Mouse (Mus musculus): ENCODE results near the gene Cct4. TPM values are rescaled to one million over a fixed set of nuclear protein-coding genes. Genes with fewer than 3 reads are reported as not detected.

The Cct4 gene
- polyA plus RNA-seq, 1 experiment: not detected

DNA sequence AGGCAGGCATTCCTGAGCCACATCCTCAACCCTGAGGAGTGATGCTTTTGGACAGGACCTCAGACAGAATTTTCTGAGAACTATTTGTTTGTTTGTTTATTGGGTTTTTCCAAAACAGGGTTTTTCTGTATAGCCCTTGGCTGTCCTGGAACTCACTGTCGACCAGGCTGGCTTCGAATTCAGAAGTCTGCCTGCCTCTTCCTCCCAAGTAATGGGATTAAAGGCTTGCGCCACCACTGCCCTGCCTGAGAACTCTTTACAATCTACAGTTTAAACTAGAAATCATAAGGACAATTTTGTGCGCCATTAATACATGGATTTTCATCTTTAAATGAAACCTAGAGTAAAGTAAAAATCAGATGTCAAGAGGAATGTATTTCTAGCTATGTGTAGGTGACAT, 5.1 kb downstream of the Cct4 start:
- WGBS: 90% methylated on average over 4 of the region's 4 CpGs
- H3K4me3 ChIP-seq (ENCODE audit: insufficient read depth, low read depth, low read length): no peak overlapping the region
- TF ChIP-seq POLR2A (IDR thresholded peaks at IDR 0.05; ENCODE audit: insufficient read depth, low read depth, low read length) (no peak), CTCF (IDR thresholded peaks at IDR 0.05; ENCODE audit: insufficient read depth, low read depth, low read length) (no peak)
- H3K27ac ChIP-seq (ENCODE audit: insufficient read depth, low read depth, low read length): no peak overlapping the region
- peaks cover 2% of the 10 kb centered on the region; the same call in 1 of the 2 replicates for H3K4me1 ChIP-seq (ENCODE audit: control insufficient read depth, insufficient read depth, low read length)

- Histone ChIP-seq H3K27ac (ENCODE audit: insufficient read depth, low read depth, low read length) (no peak overlapping the region), H3K4me1 (ENCODE audit: control insufficient read depth, insufficient read depth, low read length) (no peaks in the 10 kb centered on the region), H3K4me3 (ENCODE audit: insufficient read depth, low read depth, low read length) (no peak overlapping the region)
- no peak for TF ChIP-seq CTCF (IDR thresholded peaks at IDR 0.05; ENCODE audit: insufficient read depth, low read depth, low read length)
- TF ChIP-seq POLR2A (IDR thresholded peaks at IDR 0.05; ENCODE audit: insufficient read depth, low read depth, low read length): no peak
- WGBS: 90% methylated on average over 1 of the region's 1 CpGs
These were observed 8.0 kb downstream of the Cct4 start for GRCm38 (mm10) chr11:22998308-22998707.

GRCm38 (mm10) chr11:23005276-23005675, 15.0 kb downstream of the Cct4 start:
- TF ChIP-seq POLR2A (IDR thresholded peaks at IDR 0.05; ENCODE audit: insufficient read depth, low read depth, low read length) (no peak), CTCF (IDR thresholded peaks at IDR 0.05; ENCODE audit: insufficient read depth, low read depth, low read length) (no peak)
- Histone ChIP-seq H3K27ac (ENCODE audit: insufficient read depth, low read depth, low read length) (no peak overlapping the region), H3K4me1 (ENCODE audit: control insufficient read depth, insufficient read depth, low read length) (peaks cover 4% of the 10 kb centered on the region; the same call in 1 of the 2 replicates), H3K4me3 (ENCODE audit: insufficient read depth, low read depth, low read length) (no peak overlapping the region)
- WGBS: 85% methylated on average over 1 of the region's 1 CpGs

DNA sequence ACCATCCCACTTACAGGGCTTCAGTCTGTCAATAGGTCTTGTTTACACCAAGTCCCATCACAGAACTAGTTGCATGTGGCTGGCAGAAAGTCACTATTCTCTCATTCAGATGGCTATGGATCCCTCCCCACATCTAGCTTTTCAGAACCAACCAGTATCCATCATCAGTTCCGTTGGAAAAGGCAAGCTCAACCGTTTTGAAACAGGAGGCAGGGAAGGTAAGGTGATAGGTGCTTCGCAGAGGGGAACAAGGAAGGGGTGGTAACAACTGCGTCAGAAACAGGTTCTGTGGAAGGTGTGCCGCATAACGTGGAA, 16.8 kb downstream of the Cct4 start:
- TF ChIP-seq POLR2A (IDR thresholded peaks at IDR 0.05; ENCODE audit: insufficient read depth, low read depth, low read length): no peak
- no peak for TF ChIP-seq CTCF (IDR thresholded peaks at IDR 0.05; ENCODE audit: insufficient read depth, low read depth, low read length)
- H3K27ac ChIP-seq (ENCODE audit: insufficient read depth, low read depth, low read length): peak overlapping the region; percentile 16
- 12% methylated on average over 6 of the region's 6 CpGs for WGBS

GRCm38 (mm10) chr11:23007481-23008180, 17.3 kb downstream of the Cct4 start, which contains the start of gene Fam161a:
Gene Fam161a, plus strand, starts transcription at chr11:23007531.
- TF ChIP-seq CTCF (IDR thresholded peaks at IDR 0.05; ENCODE audit: insufficient read depth, low read depth, low read length) (no peak), POLR2A (IDR thresholded peaks at IDR 0.05; ENCODE audit: insufficient read depth, low read depth, low read length) (no peak)
- Histone ChIP-seq H3K4me1 (ENCODE audit: control insufficient read depth, insufficient read depth, low read length) (peaks cover 4% of the 10 kb centered on the region; the same call in 1 of the 2 replicates), H3K4me3 (ENCODE audit: insufficient read depth, low read depth, low read length) (peak within 1 kb of the TSS; percentile 65), H3K27ac (ENCODE audit: insufficient read depth, low read depth, low read length) (peak within 1 kb of the TSS; percentile 44)
- WGBS: 3% methylated on average over 22 of the region's 22 CpGs

More for the DNA sequence above, 16.8 kb downstream of the Cct4 start:
- peaks cover 4% of the 10 kb centered on the region; the same call in 1 of the 2 replicates for H3K4me1 ChIP-seq (ENCODE audit: control insufficient read depth, insufficient read depth, low read length)
- H3K4me3 ChIP-seq (ENCODE audit: insufficient read depth, low read depth, low read length): peak overlapping the region; percentile 65

GRCm38 (mm10) chr11:23008181-23008823, 18.0 kb downstream of the Cct4 start:
- Histone ChIP-seq H3K4me3 (ENCODE audit: insufficient read depth, low read depth, low read length) (peak overlapping the region; percentile 65), H3K27ac (ENCODE audit: insufficient read depth, low read depth, low read length) (peak overlapping the region; percentile 44), H3K4me1 (ENCODE audit: control insufficient read depth, insufficient read depth, low read length) (peaks cover 4% of the 10 kb centered on the region; the same call in 1 of the 2 replicates)
- TF ChIP-seq POLR2A (IDR thresholded peaks at IDR 0.05; ENCODE audit: insufficient read depth, low read depth, low read length): peak; percentile 24; the same call in 1 of the 2 replicates
- no peak; the same call in 1 of the 2 replicates for TF ChIP-seq CTCF (IDR thresholded peaks at IDR 0.05; ENCODE audit: insufficient read depth, low read depth, low read length)
- under 1% methylated on average over 40 of the region's 40 CpGs for WGBS

- H3K27ac ChIP-seq (ENCODE audit: insufficient read depth, low read depth, low read length): no peak overlapping the region
- peaks cover 4% of the 10 kb centered on the region; the same call in 1 of the 2 replicates for H3K4me1 ChIP-seq (ENCODE audit: control insufficient read depth, insufficient read depth, low read length)
- TF ChIP-seq POLR2A (IDR thresholded peaks at IDR 0.05; ENCODE audit: insufficient read depth, low read depth, low read length): no peak
- TF ChIP-seq CTCF (IDR thresholded peaks at IDR 0.05; ENCODE audit: insufficient read depth, low read depth, low read length): no peak
- WGBS: 24% methylated on average over 4 of the region's 4 CpGs
- H3K4me3 ChIP-seq (ENCODE audit: insufficient read depth, low read depth, low read length): no peak overlapping the region
These were observed 18.5 kb downstream of the Cct4 start for GRCm38 (mm10) chr11:23008824-23009200.

DNA sequence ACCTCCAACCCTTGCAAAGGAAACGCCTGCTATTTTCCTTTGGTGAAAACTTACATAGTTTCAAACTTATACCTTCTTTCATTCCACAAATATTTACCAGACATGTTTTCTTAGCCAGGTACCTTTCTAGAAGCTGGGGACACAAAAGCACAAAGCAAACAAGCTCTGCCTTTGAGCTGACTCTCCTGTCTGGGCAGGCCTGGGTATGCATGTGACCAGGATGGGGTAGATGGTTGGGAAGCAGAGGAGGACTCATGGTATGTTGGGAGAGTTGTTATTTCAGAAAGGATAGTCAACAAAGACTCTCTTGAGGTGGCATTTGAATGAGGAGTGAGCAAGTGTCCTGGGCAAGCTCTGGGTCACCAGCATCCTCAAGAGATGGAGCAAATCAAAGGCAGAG, 22.8 kb downstream of the Cct4 start:
- 97% methylated on average over 1 of the region's 1 CpGs for WGBS
- Histone ChIP-seq H3K4me1 (ENCODE audit: control insufficient read depth, insufficient read depth, low read length) (no peaks in the 10 kb centered on the region), H3K4me3 (ENCODE audit: insufficient read depth, low read depth, low read length) (no peak overlapping the region), H3K27ac (ENCODE audit: insufficient read depth, low read depth, low read length) (no peak overlapping the region)
- no peak for TF ChIP-seq POLR2A (IDR thresholded peaks at IDR 0.05; ENCODE audit: insufficient read depth, low read depth, low read length)
- TF ChIP-seq CTCF (IDR thresholded peaks at IDR 0.05; ENCODE audit: insufficient read depth, low read depth, low read length): no peak

- WGBS: 90% methylated on average over 4 of the region's 4 CpGs
These were observed 23.4 kb downstream of the Cct4 start for GRCm38 (mm10) chr11:23013580-23014294.

More at GRCm38 (mm10) chr11:23013580-23014294, 23.4 kb downstream of the Cct4 start:
- no peaks in the 10 kb centered on the region for H3K4me1 ChIP-seq (ENCODE audit: control insufficient read depth, insufficient read depth, low read length)
- H3K4me3 ChIP-seq (ENCODE audit: insufficient read depth, low read depth, low read length): no peak overlapping the region
- TF ChIP-seq CTCF (IDR thresholded peaks at IDR 0.05; ENCODE audit: insufficient read depth, low read depth, low read length): no peak
- TF ChIP-seq POLR2A (IDR thresholded peaks at IDR 0.05; ENCODE audit: insufficient read depth, low read depth, low read length): no peak
- no peak overlapping the region for H3K27ac ChIP-seq (ENCODE audit: insufficient read depth, low read depth, low read length)
